Mouse (Mus musculus): ENCODE results near the gene Palld. TPM values are rescaled to one million over a fixed set of nuclear protein-coding genes. Genes with fewer than 3 reads are reported as not detected.

Palld gene
- polyA plus RNA-seq, 1 experiment: 58.2 TPM

DNA sequence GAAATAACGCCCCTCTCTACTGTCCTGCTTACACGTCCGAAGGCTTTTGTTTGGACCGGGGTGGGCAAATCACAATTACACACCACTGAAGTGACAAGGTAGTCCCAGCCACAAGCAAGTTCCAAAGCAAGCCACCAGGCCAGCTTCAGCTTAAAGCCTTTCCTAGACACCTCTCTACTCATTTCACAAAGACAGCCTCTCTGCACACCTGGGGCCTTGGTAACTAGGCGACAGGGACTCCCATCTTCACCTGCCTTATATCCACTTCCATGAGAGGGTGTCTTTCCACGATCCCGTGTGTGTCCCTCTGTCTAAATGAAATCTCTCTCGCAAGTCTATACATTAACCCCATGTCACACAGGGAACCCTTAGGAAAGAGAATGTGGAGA lies 142.3 kb downstream of the Palld start:
- peaks cover 2% of the 10 kb centered on the region; the same call in 1 of the 2 replicates for H3K27me3 ChIP-seq (ENCODE audit: control insufficient read depth, insufficient read depth, low read length)
- no peaks in the 10 kb centered on the region; the same call in 1 of the 2 replicates for H3K4me1 ChIP-seq (ENCODE audit: control insufficient read depth, insufficient read depth, insufficient read length, low read length)
- no peak overlapping the region for H3K27ac ChIP-seq (ENCODE audit: insufficient read depth, low read depth, low read length)
- no peaks in the 10 kb centered on the region for H3K36me3 ChIP-seq (ENCODE audit: control insufficient read depth, insufficient read depth, low read length)
- H3K4me3 ChIP-seq (ENCODE audit: low read depth, low read length): peak overlapping the region; percentile 60
- WGBS: 28% methylated on average over 8 of the region's 8 CpGs
- TF ChIP-seq CTCF (IDR thresholded peaks at IDR 0.05; ENCODE audit: extremely low read depth, insufficient read length, insufficient replicate concordance, low read depth, low read length): no peak
- TF ChIP-seq POLR2A (IDR thresholded peaks at IDR 0.05; ENCODE audit: low read depth, low read length): no peak

DNA sequence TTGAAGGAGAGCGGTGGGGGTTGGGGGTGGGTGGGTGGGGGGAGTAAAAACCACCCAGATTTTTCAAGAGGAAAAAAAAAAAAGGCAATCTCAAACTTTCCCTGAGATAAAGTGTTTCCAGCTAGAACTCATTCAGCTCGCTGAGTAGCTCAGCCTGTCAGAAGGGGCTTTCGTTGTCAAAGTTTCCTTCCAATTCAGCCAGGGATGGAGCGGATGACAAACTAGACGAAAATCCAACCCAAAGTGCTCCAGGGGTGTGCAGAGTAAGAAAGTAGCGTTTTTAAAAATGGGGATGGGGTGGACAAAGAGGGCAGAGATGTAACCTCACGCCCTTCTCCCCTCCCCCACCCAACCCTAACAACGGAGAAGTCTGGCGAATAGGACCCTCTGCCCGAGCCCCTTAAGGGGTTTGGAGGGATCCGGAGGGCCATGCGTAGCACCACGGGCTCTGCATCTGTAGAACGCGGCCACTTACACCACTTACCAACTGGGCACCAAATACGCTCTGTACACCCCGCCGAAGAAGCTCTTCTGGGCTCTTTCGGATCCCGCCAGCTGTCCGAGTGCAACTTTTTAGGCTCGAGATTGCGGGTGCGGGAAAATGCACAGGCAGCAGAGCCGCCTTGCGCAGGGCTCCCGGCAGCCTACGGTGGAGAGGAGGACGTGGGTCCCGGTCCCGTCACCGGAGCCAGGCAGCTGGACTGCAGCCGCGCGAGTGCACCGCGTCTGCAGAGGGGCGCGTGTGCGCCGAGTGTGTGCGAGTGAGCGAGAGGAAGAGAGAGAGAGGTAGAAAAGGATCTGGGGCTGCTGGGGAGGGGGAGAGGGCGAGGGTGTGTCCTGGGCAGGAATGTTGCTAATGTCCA lies 142.9 kb downstream of the Palld start:
- Histone ChIP-seq H3K27me3 (ENCODE audit: control insufficient read depth, insufficient read depth, low read length) (peaks cover 2% of the 10 kb centered on the region; the same call in 1 of the 2 replicates), H3K36me3 (ENCODE audit: control insufficient read depth, insufficient read depth, low read length) (no peaks in the 10 kb centered on the region), H3K4me1 (ENCODE audit: control insufficient read depth, insufficient read depth, insufficient read length, low read length) (no peaks in the 10 kb centered on the region; the same call in 1 of the 2 replicates), H3K4me3 (ENCODE audit: low read depth, low read length) (peak overlapping the region; percentile 60), H3K27ac (ENCODE audit: insufficient read depth, low read depth, low read length) (no peak overlapping the region)
- 3% methylated on average over 44 of the region's 44 CpGs for WGBS
- TF ChIP-seq CTCF (IDR thresholded peaks at IDR 0.05; ENCODE audit: extremely low read depth, insufficient read length, insufficient replicate concordance, low read depth, low read length) (no peak), POLR2A (IDR thresholded peaks at IDR 0.05; ENCODE audit: low read depth, low read length) (no peak)

DNA sequence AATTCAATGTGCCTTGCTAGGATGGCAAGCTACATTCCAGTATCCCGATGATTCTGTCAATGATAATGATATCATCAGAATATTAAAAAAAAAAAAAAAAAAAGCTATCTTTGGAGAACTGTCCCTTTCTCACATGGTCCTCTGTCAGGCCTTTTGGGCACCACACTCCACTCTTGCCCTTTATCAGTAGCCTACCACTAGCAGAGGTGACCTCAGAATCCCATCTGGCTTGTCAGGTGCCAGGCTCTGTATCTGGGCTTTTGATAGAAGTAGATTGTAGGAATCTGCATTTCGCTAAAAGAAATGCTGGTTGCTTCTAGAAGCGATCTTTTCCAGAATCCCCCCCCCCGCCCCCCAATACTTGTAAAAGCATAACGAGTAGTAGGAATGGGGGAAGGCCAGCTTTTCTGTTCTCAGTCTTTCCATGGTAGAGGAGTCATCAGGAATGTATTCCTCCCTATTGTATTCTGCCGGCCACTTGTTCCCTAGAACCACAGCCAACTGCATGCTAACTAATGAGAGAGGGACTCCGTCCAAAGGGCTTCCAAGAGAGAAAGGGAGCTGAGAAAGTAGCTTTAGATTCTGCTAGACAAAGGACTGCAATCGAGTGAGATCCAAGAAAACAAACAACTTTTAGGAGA lies 143.7 kb downstream of the Palld start:
- peaks cover 2% of the 10 kb centered on the region; the same call in 1 of the 2 replicates for H3K27me3 ChIP-seq (ENCODE audit: control insufficient read depth, insufficient read depth, low read length)
- no peaks in the 10 kb centered on the region; the same call in 1 of the 2 replicates for H3K4me1 ChIP-seq (ENCODE audit: control insufficient read depth, insufficient read depth, insufficient read length, low read length)
- 55% methylated on average over 8 of the region's 8 CpGs for WGBS
- no peak overlapping the region for H3K27ac ChIP-seq (ENCODE audit: insufficient read depth, low read depth, low read length)
- H3K36me3 ChIP-seq (ENCODE audit: control insufficient read depth, insufficient read depth, low read length): no peaks in the 10 kb centered on the region
- no peak overlapping the region for H3K4me3 ChIP-seq (ENCODE audit: low read depth, low read length)
- no peak for TF ChIP-seq POLR2A (IDR thresholded peaks at IDR 0.05; ENCODE audit: low read depth, low read length)
- TF ChIP-seq CTCF (IDR thresholded peaks at IDR 0.05; ENCODE audit: extremely low read depth, insufficient read length, insufficient replicate concordance, low read depth, low read length): no peak

DNA sequence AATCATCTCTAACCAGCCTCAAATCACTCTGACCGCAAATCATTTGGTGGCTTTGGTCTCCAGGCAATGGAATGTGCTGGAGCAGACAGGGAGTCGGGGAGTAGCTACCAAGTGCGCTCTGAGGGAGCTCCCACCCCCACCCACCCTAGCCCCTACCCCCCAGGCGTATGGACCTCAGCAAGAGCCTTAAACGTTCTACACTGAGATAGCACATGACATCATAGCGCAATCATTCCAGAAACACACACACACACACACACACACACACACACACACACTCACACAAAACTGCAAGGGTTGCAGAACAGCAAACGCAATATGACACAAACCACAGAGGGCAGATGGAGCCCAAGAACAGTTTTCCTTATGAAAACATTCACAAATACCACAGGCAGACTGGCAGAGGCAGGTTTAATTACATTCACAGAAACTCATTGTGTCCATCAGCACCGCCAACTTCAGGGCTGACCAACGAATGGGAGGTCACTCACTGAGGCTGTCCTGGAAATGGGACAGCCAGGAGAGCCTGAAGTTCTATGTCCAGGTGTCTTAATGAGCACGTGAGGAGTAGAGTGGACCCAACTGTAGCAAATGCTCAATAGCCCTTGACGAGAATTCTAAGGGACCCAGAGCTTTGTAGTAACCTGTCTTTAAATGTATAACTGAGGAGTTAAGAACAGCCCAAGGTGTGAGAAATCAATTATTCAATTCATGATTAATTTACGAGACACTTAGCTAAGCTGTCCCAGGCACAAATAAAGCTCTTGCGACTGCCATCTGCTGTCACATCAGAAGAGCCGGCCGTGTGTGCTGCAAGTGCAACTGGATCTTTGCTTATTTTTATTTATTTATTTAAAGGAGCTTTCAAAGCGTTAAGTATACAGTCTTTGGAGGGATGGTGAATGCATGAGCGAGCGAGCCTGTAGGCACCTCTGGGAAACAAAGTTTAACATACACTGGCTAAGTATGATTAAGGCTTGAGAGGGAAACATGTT lies 145.2 kb downstream of the Palld start:
- Histone ChIP-seq H3K36me3 (ENCODE audit: control insufficient read depth, insufficient read depth, low read length) (no peaks in the 10 kb centered on the region), H3K27me3 (ENCODE audit: control insufficient read depth, insufficient read depth, low read length) (peaks cover 2% of the 10 kb centered on the region; the same call in 1 of the 2 replicates), H3K4me1 (ENCODE audit: control insufficient read depth, insufficient read depth, insufficient read length, low read length) (no peaks in the 10 kb centered on the region; the same call in 1 of the 2 replicates), H3K4me3 (ENCODE audit: low read depth, low read length) (no peak overlapping the region), H3K27ac (ENCODE audit: insufficient read depth, low read depth, low read length) (no peak overlapping the region)
- WGBS: 66% methylated on average over 18 of the region's 18 CpGs
- TF ChIP-seq CTCF (IDR thresholded peaks at IDR 0.05; ENCODE audit: extremely low read depth, insufficient read length, insufficient replicate concordance, low read depth, low read length) (no peak), POLR2A (IDR thresholded peaks at IDR 0.05; ENCODE audit: low read depth, low read length) (no peak)

DNA sequence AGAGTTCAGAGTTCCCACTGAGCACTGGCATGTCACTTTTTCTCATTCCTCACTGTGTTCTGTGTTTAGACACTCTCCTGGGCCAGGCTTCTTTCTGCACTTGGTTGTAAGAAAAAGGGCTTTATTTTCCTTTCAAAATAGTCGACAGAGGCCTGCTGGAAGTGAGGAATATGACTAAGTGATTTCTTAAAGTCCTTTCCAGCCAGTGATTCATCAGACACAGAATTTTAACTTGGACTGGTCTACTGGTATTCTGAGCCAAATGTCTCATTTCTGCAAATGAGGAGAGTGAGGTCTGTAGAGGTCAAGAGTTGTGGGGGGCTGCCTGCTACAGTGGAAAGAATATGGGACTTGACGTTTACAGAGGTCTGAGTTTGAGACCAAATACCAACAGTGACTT lies 147.3 kb downstream of the Palld start:
- Histone ChIP-seq H3K4me1 (ENCODE audit: control insufficient read depth, insufficient read depth, insufficient read length, low read length) (no peaks in the 10 kb centered on the region; the same call in 1 of the 2 replicates), H3K4me3 (ENCODE audit: low read depth, low read length) (no peak overlapping the region), H3K27me3 (ENCODE audit: control insufficient read depth, insufficient read depth, low read length) (0 out of 2 replicates have a peak, but pooled peaks cover 2% of the 10 kb centered on the region), H3K27ac (ENCODE audit: insufficient read depth, low read depth, low read length) (no peak overlapping the region), H3K36me3 (ENCODE audit: control insufficient read depth, insufficient read depth, low read length) (no peaks in the 10 kb centered on the region)
- TF ChIP-seq POLR2A (IDR thresholded peaks at IDR 0.05; ENCODE audit: low read depth, low read length) (no peak), CTCF (IDR thresholded peaks at IDR 0.05; ENCODE audit: extremely low read depth, insufficient read length, insufficient replicate concordance, low read depth, low read length) (no peak)
- WGBS: 77% methylated on average over 2 of the region's 2 CpGs

DNA sequence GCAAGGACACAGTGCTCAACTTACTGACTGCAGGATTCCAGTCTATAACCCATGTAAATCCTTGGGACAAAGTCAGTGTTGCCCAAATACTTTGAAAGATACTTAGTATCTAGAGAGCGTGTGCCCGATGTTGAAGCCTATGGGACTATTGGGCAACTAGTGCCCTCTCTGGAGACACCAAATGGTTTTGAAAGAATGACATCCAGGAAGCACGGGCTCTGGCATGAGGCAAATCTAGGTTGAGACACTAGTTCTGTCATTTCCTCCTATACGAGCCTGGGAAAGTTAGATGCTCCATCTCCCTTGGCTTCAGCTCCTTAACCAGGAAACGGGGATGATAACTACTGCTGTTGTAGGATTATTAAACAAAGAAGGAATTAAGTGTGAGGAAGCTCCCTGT lies 155.4 kb downstream of the Palld start:
- no peak for TF ChIP-seq CTCF (IDR thresholded peaks at IDR 0.05; ENCODE audit: extremely low read depth, insufficient read length, insufficient replicate concordance, low read depth, low read length)
- TF ChIP-seq POLR2A (IDR thresholded peaks at IDR 0.05; ENCODE audit: low read depth, low read length): no peak
- H3K27me3 ChIP-seq (ENCODE audit: control insufficient read depth, insufficient read depth, low read length): no peaks in the 10 kb centered on the region
- no peak overlapping the region for H3K27ac ChIP-seq (ENCODE audit: insufficient read depth, low read depth, low read length)
- WGBS: 86% methylated on average over 5 of the region's 5 CpGs
- no peaks in the 10 kb centered on the region for H3K36me3 ChIP-seq (ENCODE audit: control insufficient read depth, insufficient read depth, low read length)
- H3K4me3 ChIP-seq (ENCODE audit: low read depth, low read length): no peak overlapping the region
- peaks cover 5% of the 10 kb centered on the region; the same call in 1 of the 2 replicates for H3K4me1 ChIP-seq (ENCODE audit: control insufficient read depth, insufficient read depth, insufficient read length, low read length)

Data from small intestine, adult 2 months (tissue).